Mouse (Mus musculus) E14TG2a.4 (cell line): ENCODE measurements around the gene Rps6kc1.
A peak's percentile ranks its signal among the peaks of the same experiment; 100 is the strongest.

ENCODE experiments used
- H3K27me3 ChIP-seq: 2 replicates; pipeline ENCODE4 v1.6.1; 2014; ENCODE audit warnings: low read length, control low read depth; ENCODE audit not compliant: insufficient read depth
- H3K36me3 ChIP-seq: 2 replicates; pipeline ENCODE4 v1.6.1; 2014; ENCODE audit warnings: low read length, control low read depth; ENCODE audit not compliant: insufficient read depth
- H3K4me1 ChIP-seq: replicated peaks from 2 replicates; pipeline ENCODE4 v1.6.1; 2014; ENCODE audit warnings: low read depth, low read length, control low read depth
- H3K4me3 ChIP-seq: replicated peaks from 2 replicates; pipeline ENCODE4 v1.5.1; 2014; ENCODE audit warnings: mild to moderate bottlenecking, low read length
- H3K9me3 ChIP-seq: 2 replicates; pipeline ENCODE4 v1.6.1; 2014; ENCODE audit warnings: low read length, control low read depth
- CTCF ChIP-seq: conservative IDR thresholded peaks from 2 replicates; pipeline ENCODE4 v1.5.1; 2014; ENCODE audit warnings: low read length
- NANOG ChIP-seq: IDR thresholded peaks from 2 replicates; pipeline ENCODE4 v1.6.1; 2014; ENCODE audit warnings: borderline replicate concordance, low read length, mixed read lengths
- POU5F1 ChIP-seq: IDR thresholded peaks from 2 replicates; pipeline ENCODE4 v1.6.1; 2014; ENCODE audit warnings: low read length, borderline replicate concordance

The Rps6kc1 gene

DNA sequence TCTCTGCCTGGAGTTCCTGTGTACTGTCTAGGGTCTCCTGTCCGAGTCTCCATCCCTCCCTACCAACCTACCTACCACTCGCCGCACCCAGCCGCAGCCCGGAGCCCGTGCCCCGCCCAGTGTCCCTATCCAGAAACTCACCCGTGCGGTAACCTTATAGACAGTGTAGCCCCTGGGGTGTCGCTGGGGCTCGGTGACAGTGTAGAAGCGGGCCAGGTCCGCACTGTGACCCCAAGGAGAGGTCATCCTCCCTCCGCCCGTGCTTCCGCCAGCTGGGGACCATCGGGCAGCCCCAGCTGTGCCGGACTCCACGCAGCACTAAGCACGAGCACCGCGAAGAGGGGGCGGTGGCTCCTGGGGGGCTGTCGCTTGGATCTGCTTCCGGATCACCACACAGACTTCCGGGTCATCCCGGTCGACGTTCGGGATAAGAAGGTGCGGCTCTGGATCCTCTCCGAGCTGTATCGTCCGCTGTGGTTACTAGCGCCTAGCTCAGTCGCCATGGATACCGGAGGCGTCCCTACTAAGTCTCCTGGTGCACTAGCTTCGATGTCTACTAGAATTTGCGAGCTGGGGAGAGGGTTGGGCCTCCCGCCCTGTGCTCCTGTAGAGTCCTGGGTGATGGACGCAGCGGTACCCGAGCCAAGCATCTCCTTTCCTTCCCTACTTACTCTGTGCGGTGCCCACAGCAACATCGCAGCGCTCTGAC, at the start of gene Rps6kc1:
Gene Rps6kc1, minus strand, starts transcription at position 356 of the 709 bp plus-strand sequence.
- Histone ChIP-seq H3K4me1 (peaks cover 30% of the 10 kb centered on the region), H3K27me3 (no peaks in the 10 kb centered on the region), H3K36me3 (no peaks in the 10 kb centered on the region), H3K9me3 (no peaks in the 10 kb centered on the region), H3K4me3 (peak within 1 kb of the TSS; percentile 93)
- TF ChIP-seq POU5F1 = no peak
- no peak for TF ChIP-seq CTCF
- no peak for TF ChIP-seq NANOG

GRCm38 (mm10) chr1:190958821-190959220, 47.3 kb upstream of the Rps6kc1 start:
- peaks cover 7% of the 10 kb centered on the region; the same call in 1 of the 2 replicates for H3K36me3 ChIP-seq
- H3K4me1 ChIP-seq = no peaks in the 10 kb centered on the region
- H3K4me3 ChIP-seq = no peak overlapping the region
- TF ChIP-seq NANOG (no peak), CTCF (no peak), POU5F1 (no peak)
- H3K9me3 ChIP-seq = no peaks in the 10 kb centered on the region
- 0 out of 2 replicates have a peak, but pooled peaks cover 2% of the 10 kb centered on the region for H3K27me3 ChIP-seq

DNA sequence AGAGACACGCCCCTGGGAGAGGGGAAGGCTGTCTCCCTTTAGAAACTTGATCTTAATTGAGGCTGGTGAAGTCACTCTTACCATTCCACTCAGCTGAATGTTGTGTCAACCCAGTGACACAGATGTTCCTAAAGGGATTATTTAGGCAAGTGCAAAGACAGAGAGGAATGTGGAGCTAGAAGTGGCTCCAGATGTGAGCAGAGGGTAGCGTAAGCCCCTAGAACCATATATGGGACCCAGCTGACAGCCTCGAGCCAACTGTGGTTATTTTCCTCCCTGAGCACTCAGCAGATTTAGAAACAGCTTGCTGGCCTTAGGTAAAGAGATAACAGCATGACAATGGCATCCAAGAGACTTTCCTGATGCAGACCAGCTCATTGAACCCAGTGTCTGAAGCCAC, 41.4 kb upstream of the Rps6kc1 start:
- peaks cover 6% of the 10 kb centered on the region; the same call in 1 of the 2 replicates for H3K36me3 ChIP-seq
- TF ChIP-seq CTCF (no peak), POU5F1 (no peak)

GRCm38 (mm10) chr1:190951014-190951413, 39.4 kb upstream of the Rps6kc1 start:
- Histone ChIP-seq H3K4me1 (peaks cover 19% of the 10 kb centered on the region), H3K27me3 (0 out of 2 replicates have a peak, but pooled peaks cover 2% of the 10 kb centered on the region), H3K4me3 (no peak overlapping the region), H3K36me3 (peaks cover 11% of the 10 kb centered on the region), H3K9me3 (no peaks in the 10 kb centered on the region)
- TF ChIP-seq NANOG (no peak), POU5F1 (no peak), CTCF (no peak)

More for the DNA sequence above, 41.4 kb upstream of the Rps6kc1 start:
- peaks cover 19% of the 10 kb centered on the region for H3K4me1 ChIP-seq
- H3K9me3 ChIP-seq = no peaks in the 10 kb centered on the region
- 0 out of 2 replicates have a peak, but pooled peaks cover 2% of the 10 kb centered on the region for H3K27me3 ChIP-seq
- H3K4me3 ChIP-seq = no peak overlapping the region

- no peaks in the 10 kb centered on the region for H3K27me3 ChIP-seq
- peaks cover 29% of the 10 kb centered on the region for H3K36me3 ChIP-seq
- H3K4me1 ChIP-seq = peaks cover 21% of the 10 kb centered on the region
- no peaks in the 10 kb centered on the region for H3K9me3 ChIP-seq
- TF ChIP-seq POU5F1 (no peak), CTCF (no peak), NANOG (no peak)
- peak overlapping the region; percentile 61 for H3K4me3 ChIP-seq
Measured at GRCm38 (mm10) chr1:190948846-190949245, 37.3 kb upstream of the Rps6kc1 start.

- H3K36me3 ChIP-seq = peaks cover 33% of the 10 kb centered on the region
- TF ChIP-seq CTCF = no peak
- no peak for TF ChIP-seq POU5F1
- peak overlapping the region; percentile 61 for H3K4me3 ChIP-seq
- no peaks in the 10 kb centered on the region for H3K9me3 ChIP-seq
- H3K4me1 ChIP-seq = peaks cover 21% of the 10 kb centered on the region
- no peaks in the 10 kb centered on the region for H3K27me3 ChIP-seq
Measured at GRCm38 (mm10) chr1:190948439-190948838, 36.9 kb upstream of the Rps6kc1 start.

- Histone ChIP-seq H3K4me1 (peaks cover 21% of the 10 kb centered on the region), H3K27me3 (no peaks in the 10 kb centered on the region), H3K4me3 (no peak overlapping the region), H3K9me3 (no peaks in the 10 kb centered on the region), H3K36me3 (peaks cover 38% of the 10 kb centered on the region)
- TF ChIP-seq POU5F1 = no peak
- no peak for TF ChIP-seq NANOG
- TF ChIP-seq CTCF = no peak
Measured at GRCm38 (mm10) chr1:190947986-190948385, 36.4 kb upstream of the Rps6kc1 start.

DNA sequence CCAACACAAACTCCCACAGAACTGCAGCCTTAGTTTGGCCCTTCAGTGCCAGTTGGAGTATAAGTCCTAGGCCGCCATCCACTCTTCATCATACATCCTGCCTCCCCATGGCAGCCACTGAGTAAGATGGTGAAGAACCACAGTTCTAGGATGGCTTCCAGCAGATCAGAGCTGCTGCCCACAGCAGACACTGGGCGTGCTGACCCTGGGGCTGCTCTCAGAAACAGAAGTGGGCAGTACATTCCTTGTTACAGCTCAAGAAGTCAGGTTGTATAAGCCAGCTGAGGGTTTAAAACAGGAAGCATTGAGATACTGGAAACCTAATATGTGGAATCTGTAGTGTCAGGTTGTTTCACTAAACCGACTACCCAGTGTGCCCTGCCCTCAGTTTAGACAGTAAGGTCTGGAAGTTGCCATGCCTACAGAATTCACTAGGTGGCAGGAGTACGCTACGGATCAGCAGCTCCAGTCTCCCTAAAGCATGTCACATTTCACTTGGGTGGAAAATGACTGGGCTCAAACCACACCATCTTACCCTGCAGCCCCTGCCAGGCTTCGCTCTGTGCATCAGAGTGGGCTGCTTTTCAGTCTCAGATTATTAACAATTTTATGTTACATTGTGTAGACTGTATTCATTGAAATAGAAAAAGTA, 32.7 kb upstream of the Rps6kc1 start:
- no peaks in the 10 kb centered on the region for H3K9me3 ChIP-seq
- H3K4me3 ChIP-seq = no peak overlapping the region
- TF ChIP-seq CTCF = peak; percentile 63
- no peak for TF ChIP-seq POU5F1
- TF ChIP-seq NANOG = no peak
- H3K4me1 ChIP-seq = peaks cover 17% of the 10 kb centered on the region
- peaks cover 75% of the 10 kb centered on the region for H3K36me3 ChIP-seq
- no peaks in the 10 kb centered on the region for H3K27me3 ChIP-seq

DNA sequence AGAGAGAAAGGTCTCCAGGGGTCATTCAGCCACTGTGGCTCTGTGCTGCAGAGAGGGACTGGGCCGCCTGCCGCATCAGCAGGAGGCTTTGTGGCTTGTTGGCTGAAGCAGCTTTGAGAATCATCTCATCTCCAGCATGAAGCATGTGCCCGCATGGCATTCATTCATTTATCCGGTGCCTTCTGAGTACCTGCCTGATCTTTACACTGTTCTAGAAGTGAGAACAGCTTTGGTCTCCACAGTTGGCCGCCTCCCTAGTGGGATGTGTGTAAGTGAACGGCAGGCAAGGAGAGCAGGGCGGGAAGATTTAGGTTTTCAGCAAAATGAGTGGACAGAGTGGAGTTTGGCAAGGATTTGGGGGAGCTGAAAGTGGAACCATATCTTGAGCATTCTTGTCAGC, 28.2 kb upstream of the Rps6kc1 start:
- no peaks in the 10 kb centered on the region for H3K9me3 ChIP-seq
- H3K27me3 ChIP-seq = no peaks in the 10 kb centered on the region
- no peak overlapping the region for H3K4me3 ChIP-seq
- peaks cover 89% of the 10 kb centered on the region for H3K36me3 ChIP-seq
- peaks cover 5% of the 10 kb centered on the region for H3K4me1 ChIP-seq
- TF ChIP-seq CTCF (no peak), NANOG (no peak), POU5F1 (no peak)
